Mouse (Mus musculus) neutrophil, adult 5-6 weeks (primary cell): ENCODE data around the gene Mpzl1. TPM values are rescaled to one million over a fixed set of nuclear protein-coding genes. Genes with fewer than 3 reads are reported as not detected.
A peak's percentile ranks its signal among the peaks of the same experiment; 100 is the strongest.

ENCODE experiments used
- ATAC-seq: fragments of 151-379, 151-347 bp; 2 replicates; pipeline ENCODE4 v1.8.0; 2017; ENCODE audit warnings: mild to moderate bottlenecking, moderate TSS enrichment; ENCODE audit not compliant: insufficient number of reproducible peaks, poor library complexity, low FRiP score, severe bottlenecking; ENCODE audit errors: extremely low read depth
- total RNA-seq: library from RNA; stranded (forward); fragments of 200-1000 nt; gene quantifications from 2 replicates; pipeline ENCODE4 v1.2.3, GENCODE M21; 2017

Gene Mpzl1
- total RNA-seq, 1 experiment from 2014 or later = not detected

GRCm38 (mm10) chr1:165625896-165626295 lies 8.4 kb downstream of the Mpzl1 start:
- ATAC-seq = no peak

- no peak for ATAC-seq
Measured at GRCm38 (mm10) chr1:165625058-165625457, 9.3 kb downstream of the Mpzl1 start.

GRCm38 (mm10) chr1:165618201-165618624 lies 16.1 kb downstream of the Mpzl1 start:
- no peak for ATAC-seq

- ATAC-seq = no peak
Measured at GRCm38 (mm10) chr1:165617166-165617891, 17.0 kb downstream of the Mpzl1 start.

- ATAC-seq = no peak
Measured at GRCm38 (mm10) chr1:165616652-165617051, 17.7 kb downstream of the Mpzl1 start.

- ATAC-seq = no peak
Measured at GRCm38 (mm10) chr1:165614793-165615192, 19.5 kb downstream of the Mpzl1 start.

- ATAC-seq = no peak
Measured at GRCm38 (mm10) chr1:165613926-165614325, 20.4 kb downstream of the Mpzl1 start.

- 0 out of 2 replicates have a peak, but pooled peaks have one; percentile 26 for ATAC-seq
Measured at GRCm38 (mm10) chr1:165612714-165613113, 21.6 kb downstream of the Mpzl1 start.

- no peak for ATAC-seq
Measured at GRCm38 (mm10) chr1:165610321-165610999, 23.9 kb downstream of the Mpzl1 start.

GRCm38 (mm10) chr1:165609495-165610320 lies 24.6 kb downstream of the Mpzl1 start:
- ATAC-seq = no peak

- no peak for ATAC-seq
Measured at GRCm38 (mm10) chr1:165608904-165609303, 25.4 kb downstream of the Mpzl1 start.

GRCm38 (mm10) chr1:165605774-165606173 lies 28.6 kb downstream of the Mpzl1 start:
- no peak for ATAC-seq

- no peak for ATAC-seq
Measured at GRCm38 (mm10) chr1:165605108-165605507, 29.2 kb downstream of the Mpzl1 start.

- ATAC-seq = 0 out of 2 replicates have a peak, but pooled peaks have one; percentile 44
Measured at GRCm38 (mm10) chr1:165604203-165604602, 30.1 kb downstream of the Mpzl1 start.

GRCm38 (mm10) chr1:165603218-165603617 lies 31.1 kb downstream of the Mpzl1 start:
- ATAC-seq = no peak

- ATAC-seq = no peak
Measured at GRCm38 (mm10) chr1:165601775-165602280, 32.5 kb downstream of the Mpzl1 start.

GRCm38 (mm10) chr1:165594699-165595421 lies 39.5 kb downstream of the Mpzl1 start:
- no peak for ATAC-seq

GRCm38 (mm10) chr1:165592295-165593082 lies 41.8 kb downstream of the Mpzl1 start:
- ATAC-seq = no peak
